Mouse (Mus musculus): ENCODE data around the gene Aldh3a1.
A peak's percentile ranks its signal among the peaks of the same experiment; 100 is the strongest.

Gene Aldh3a1

DNA sequence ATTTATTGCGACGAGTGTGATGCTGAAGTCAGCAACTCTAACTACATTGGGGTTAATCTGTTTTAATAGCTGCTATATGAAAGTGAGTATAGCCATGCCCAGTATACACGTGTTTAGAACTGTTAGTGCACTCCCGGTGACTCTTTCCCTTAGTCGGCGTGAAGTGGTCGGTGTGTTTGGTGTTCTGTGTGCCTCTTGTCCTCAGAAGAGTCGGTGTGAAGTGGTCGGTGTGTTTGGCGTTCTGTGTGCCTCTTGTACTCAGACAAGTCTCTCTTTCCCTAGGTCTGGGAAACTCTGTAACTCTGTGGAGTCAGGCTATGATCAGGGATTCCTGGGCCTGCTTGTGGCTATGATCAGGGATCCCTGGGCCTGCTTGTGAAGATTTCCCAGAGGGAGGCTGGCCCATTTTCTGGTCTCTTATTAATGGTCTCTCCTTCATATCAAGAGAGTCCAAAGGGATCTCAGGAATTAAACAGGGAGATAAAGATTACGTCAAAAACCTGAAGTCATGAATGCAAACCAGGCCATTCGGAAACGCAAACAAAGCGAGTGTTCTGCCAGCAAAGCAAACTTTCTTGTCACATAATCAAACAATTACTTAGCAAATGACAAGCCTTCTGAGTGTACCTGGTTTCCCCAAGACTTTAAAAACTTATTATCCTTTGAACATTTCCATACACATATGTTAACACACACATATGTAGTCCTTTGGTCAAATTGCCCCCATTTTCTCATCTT is 10.6 kb upstream of the Aldh3a1 start:
- no peak for DNase-seq (ENCODE audit: low spot score)

DNA sequence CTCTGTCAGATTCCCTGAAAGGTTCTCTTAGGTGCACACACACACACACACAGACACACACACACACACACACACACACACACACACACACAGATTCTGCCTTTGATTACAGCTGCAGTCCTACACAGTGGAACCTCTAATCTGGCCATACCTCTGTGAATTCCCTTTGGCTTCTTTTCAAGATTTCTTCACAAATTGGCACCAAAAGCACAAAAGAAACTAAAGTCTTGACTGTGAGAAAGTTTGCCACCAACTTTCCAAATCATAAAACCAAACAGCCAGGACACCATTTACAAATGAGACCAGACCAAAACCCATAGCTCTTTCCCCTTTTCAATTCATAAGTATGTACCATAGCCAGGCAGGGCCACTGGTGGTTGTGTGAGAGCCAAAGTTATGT is 9.4 kb upstream of the Aldh3a1 start:
- DNase-seq (ENCODE audit: low spot score): no peak

DNA sequence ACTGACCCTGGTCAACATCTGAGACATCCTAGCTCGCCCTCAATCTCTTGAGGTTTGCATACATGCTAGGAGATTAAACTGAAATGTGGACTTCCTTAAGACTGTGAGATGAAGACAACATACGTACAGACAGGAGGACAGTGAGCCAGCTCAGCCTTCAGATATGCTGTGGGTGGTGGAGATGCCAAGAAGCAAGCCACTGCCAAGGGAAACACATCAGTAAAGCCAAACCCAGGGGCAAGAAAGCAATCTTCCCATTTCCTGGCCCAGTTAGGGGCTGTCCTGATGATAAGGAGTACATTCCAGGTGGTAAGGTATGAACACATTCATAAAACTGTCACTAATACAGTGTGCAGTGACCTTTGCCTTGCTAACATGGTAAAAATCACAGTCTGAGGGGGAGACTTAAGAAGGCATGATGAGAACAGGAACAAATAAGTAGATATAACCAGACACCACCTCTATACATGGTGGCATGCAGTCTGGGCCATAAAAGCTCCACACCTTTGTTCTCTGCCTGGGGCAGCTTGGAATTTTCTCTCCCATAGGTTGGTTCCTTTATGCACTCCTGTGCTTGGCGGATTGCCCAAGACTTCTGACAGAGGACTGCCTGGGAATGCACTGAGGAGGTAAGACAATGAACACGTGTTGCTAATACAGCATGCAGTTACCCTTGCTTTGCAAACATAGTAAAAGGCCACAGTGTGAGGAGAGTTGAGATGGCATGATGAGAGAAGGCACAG is 7.5 kb upstream of the Aldh3a1 start:
- DNase-seq (ENCODE audit: low spot score): no peak

DNA sequence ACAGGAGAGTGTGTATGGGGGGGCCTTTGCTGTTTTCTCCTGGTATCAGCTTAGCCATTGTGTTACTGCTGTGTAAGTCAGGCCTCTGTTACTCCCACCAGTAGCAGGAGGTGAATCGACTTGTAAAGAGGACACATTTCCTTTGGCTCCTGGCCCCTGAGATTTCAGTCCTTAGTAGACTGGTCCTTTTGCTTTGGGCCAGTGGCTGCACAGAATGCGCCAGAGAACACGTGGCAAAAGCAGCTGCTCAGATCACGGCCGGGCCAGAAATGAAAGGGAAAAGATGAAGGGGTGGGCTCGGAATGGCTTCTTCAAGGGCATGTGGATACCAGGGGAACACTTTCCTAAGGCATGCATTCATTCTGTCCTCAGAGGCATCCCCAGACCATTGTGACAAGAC is 5.2 kb upstream of the Aldh3a1 start:
- DNase-seq (ENCODE audit: low spot score): no peak

DNA sequence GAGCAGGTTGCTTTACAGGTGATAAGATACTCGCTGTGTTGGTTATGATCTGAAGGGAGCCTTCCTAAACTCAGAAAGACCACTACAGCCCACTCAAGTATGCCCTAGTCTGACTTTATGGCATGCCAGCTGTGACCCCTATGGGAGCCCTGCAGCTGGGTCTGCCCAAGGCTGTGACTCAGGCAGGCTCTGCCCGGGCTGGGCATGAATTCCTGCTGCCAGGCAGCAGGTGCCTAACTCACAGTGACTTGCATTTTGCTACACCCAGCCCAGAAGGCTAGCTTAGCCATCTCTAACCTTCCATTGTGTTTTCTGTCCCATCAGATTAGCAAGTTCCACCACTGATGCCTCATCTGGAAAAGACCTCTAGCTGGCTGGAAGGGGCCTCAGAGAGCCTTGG is 4.5 kb upstream of the Aldh3a1 start:
- no peak for DNase-seq (ENCODE audit: low spot score)

DNA sequence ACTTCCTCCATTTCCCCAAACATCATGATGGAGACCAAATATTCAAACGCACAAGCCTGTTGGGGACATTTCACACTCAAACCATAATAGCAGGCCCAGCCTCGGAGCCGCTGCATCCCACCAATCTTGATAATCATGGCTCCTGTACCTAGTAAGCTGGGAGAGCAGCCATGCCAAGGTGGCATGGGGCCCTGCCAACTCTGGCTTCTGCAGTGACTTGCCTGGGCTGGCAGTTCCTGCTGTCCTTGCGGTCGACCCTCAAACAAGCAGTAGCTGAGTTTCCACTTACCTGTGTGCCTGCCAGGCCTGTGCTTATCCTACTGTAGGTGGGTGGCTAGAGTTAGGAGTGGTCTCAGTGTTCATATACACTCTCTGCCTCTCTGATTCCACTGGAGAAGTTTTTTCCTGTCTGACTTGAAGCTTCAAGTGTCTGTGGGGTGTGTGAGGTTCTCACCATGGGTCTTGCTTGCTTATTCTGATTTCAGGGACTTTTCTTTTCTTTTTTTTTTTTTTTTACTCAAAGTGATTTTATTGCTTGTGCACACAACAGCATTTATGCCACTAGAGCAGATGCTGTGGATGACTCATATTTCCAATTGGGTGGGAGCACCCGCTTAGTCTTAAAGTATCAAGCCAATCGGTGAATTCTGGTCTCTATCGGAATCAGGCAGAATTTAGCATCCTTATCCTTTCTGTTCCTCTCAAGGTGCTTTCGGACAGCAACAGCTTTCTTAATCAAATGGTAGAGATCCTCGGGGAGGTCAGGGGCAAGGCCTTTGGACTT is 2.0 kb upstream of the Aldh3a1 start:
- DNase-seq (ENCODE audit: low spot score): no peak

DNA sequence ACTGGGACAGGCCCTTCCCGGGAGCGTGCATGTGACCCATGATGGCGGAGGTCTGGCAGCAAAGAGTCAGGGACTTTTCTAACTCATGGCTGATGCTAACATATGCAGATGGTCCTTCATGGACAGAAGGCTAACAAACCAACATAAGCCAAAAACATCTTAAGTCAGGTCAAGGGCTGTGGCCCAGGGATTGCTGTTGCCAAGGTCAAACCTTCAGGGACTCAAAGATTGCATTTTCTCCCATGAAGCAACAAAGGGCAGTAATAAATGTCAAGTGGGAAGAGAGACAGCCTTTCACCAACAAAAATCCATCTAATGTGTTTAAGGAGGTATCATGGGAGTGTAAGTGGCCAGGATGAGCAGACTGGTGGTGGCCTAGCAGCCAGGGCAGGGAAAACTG is 1.2 kb upstream of the Aldh3a1 start:
- DNase-seq (ENCODE audit: low spot score): no peak

DNA sequence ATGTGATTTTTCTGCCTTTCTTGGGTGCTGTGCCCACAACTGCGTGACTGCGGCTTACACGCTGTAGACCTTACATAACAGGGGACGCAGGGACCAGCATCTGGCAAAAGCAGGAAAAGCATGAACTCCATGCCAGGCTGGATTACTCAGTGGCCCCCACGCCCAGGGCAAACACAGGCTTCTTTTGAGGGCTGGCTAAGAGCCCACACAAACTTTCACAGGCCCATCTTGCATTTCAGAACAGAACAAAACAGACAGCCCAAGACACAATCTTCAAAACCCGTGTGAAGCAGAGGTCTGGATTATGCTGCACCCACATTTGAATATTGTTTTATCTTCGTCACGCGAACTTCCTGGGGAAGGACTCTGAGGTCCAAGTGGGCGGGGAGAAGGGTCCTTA is 979 bp downstream of the Aldh3a1 start:
- no peak for DNase-seq (ENCODE audit: low spot score)

DNA sequence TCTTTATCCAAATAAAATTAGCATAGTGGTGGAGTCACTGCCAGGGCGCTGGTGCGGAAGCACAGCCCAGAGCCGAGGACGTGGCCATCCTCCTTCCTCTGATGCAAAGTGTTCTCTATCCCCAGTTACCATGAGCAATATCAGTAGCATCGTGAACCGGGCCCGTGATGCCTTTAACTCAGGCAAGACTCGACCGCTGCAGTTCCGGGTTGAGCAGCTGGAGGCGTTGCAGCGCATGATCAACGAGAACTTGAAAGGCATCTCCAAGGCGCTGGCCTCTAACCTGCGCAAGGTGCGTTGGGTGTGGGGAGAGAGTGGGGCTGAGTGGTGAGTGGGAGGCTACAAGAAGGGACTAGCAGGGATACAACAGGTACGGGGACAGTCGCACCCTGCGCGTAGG is 4.8 kb downstream of the Aldh3a1 start:
- DNase-seq (ENCODE audit: low spot score): peak; percentile 30

DNA sequence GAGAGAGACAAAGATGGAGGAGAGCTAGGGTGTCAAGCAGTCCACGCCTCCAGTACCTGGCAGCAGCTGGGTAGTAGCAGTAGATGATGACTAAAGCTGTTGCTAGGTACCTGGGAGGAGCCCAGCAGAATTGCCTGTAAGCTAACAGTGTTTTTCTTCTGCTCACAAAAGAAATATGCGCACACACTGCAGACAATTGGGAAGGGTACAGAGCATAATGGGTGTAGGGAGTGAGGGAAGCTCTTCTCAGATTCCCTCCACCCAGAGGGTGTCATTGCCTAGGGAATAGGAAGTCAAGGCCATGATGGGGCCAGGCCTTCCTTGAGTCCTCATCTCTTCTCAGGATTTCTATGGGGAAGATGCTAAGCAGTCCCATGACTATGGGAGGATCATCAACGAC is 8.6 kb downstream of the Aldh3a1 start:
- DNase-seq (ENCODE audit: low spot score): no peak

DNA sequence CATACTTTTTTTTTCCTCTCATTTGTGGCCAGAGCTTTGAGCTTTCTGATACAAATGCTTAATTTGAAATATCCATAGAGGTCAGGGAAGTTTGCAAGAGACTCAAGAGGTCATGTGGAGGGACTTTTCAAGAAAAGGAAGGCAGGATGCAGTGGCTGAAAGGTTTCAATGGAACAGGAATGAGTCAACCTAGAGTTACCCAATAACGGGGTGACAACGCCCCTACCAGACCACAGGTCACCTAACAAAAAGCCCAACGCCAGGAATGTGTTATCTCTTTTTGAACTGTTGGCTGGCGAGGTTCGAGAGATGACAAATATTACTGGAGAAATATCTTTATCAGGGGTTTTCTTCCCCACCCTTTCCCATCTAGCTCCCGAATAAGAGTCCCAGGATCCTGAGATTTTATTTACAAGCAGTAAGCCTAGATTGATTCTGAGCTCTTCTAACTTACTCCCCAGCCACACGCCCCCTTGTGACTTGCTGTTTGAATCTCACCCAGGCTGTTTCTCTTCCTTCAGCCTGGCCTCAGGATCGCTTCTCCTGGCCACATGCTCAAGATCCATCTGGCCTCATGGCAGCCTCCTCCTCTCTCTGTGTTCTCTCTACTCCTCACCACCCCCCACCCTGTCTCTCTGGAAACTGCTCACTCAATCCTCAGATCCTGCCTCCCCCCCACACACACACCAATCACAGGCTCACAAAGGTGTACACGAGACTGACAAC is 13.0 kb downstream of the Aldh3a1 start:
- DNase-seq (ENCODE audit: low spot score): no peak

DNA sequence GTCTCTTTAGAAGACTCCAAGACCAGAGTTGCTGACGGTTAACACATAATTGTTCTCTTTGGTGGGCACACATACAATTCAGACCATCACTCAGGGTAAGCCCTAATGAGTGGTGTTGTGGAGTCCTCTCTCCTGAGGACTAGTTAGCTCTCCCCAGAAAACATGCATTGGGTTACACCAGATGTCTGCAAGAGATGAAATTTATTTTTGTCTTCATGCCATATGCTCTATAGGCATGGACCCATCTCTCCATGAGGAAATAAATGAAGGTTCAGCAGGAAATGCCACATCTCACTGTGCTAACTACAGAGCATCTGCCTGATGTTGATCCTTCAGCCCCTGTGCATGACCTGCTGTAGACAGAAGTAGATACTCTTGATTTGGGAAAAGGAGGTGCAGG is 14.7 kb downstream of the Aldh3a1 start:
- DNase-seq (ENCODE audit: low spot score): no peak

DNA sequence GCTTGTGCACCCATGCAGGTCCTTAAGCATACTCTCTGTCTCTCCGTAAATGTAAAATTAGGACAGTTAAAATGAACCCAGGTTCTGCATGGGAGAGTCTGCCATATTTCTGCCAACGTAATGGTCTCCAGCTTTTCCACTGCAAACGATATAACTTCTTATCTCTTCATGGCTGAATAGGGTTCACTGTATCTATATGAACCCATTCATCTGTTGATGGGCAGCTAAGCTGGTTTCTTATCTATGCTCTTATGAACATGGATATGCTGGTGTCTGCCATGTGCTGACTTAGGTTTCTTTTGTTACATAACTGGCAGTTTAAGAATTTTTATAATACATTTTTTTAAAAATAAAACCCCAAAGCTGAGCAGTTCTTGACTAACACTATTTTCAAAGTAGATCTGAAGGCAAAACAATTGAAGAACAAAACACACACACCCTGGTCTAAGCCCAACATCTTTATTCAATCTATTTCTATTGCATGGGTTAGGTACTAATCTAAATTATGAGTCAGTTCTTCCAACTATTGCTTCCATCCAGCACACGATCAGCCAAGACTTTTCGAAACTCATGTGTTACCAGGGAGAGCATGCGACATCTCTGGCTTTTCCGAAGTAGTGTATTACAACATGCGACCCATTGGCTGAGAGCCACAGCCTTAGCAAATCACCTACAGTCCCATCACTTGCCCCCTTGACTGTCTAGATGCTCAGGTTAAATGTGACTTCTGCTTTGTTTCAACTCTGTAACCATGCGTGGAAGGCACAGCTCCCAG is 15.8 kb downstream of the Aldh3a1 start:
- DNase-seq (ENCODE audit: low spot score): no peak

DNA sequence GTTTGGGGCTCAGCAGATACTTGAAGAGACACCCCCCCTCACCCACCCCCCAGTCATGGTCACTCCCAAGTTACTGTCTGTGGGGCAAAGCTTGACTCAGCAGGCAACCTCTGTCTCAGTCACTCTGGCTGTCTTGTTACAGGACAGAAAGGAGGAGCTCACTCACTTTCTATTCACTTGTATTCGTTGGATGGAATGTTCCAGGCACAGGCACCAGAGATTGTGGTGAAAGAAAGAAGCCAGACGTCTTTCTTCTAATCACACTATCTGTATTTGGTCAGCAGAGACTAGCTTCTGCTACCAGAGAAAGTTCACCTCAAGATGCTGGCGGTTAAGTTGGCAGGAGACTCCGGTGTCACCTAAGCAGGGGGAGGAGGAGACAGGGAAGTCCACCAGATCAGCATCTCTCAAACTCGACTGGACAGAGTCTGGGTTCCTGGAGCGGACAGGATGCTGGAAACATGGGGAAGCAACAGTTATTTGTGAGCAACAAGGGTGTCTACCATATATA is 17.0 kb downstream of the Aldh3a1 start:
- no peak for DNase-seq (ENCODE audit: low spot score)

DNA sequence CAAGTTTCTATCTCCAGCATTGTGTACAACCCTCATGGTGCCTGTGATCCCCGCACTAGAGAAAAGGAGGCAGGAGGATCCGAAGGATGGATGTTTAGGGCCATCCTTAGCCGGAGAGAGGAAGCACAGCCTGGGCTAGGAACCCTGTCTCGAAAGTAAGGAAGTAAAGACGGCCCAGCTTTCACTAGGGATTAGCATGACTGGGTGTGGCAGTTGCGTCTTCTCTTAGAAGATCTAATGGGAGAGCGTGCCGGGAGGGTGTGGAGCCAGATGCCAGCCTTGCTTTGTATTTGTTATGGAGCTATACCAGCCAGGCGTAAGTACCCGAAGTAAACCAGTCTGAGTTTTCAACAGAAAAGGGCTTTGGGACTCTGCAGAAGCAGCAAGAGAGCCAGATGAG is 17.6 kb downstream of the Aldh3a1 start:
- DNase-seq (ENCODE audit: low spot score): no peak

DNA sequence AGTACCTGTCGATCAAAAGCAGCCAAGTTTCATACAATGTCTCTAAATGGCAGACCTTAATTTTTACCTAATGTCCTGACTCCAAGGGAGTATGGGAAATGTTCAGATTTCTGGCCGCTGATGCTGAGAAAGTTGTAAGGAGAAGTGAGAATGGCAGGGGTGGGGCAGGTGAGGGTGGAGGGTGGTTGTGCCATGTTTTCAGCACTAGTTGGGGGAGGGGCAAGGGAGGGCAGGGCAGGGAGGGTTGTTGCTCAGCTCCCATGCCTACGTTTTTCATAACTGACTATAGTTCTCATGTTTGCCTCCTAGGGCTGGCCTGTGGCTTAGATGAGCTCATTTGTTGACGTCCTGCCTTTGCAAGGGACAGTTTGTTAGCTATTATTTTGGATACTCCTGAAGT is 18.2 kb downstream of the Aldh3a1 start:
- no peak for DNase-seq (ENCODE audit: low spot score)

DNA sequence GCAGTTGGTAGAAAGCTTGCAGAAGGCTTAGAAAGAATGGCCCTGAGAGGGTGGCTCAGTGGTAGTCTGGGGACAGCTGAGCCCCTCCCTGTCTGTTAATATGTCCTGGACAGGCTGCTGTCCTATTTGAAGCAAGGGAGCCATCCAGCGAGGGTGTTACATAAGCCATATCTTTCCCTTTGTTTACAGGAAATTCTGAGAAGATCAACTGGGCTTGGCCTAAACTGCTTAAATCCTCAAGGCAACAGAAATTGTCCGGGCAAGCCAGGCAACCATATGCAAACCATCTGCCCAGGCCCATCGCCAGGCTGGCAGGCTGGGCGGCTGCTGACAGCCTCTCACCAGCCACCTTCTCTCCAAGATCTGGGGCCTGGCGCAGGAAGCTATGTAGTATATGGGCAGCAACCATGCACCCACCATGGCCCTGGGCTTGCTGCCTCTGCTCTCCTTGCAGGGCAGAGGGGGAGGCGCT is 18.6 kb downstream of the Aldh3a1 start:
- DNase-seq (ENCODE audit: low spot score): no peak

DNA sequence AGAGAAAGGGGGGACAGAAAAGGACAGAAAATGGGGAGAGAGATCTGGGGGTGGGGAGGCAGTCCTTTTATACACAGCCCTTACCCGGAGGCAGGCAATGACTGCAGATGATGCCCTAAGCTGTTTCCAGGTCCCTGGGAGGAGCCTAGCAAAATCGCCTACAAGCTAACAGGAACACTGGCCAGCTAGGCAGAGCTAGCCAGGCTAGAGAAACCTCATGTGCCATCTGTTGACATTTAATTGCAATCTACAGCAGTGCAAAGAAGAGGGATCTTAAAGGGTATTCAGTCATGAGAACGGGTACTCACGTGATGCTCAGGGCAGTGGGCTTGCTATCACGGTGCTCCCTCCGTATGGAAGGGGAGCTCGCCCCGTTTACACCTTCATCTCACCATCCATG is 20.5 kb downstream of the Aldh3a1 start:
- DNase-seq (ENCODE audit: low spot score): no peak

DNA sequence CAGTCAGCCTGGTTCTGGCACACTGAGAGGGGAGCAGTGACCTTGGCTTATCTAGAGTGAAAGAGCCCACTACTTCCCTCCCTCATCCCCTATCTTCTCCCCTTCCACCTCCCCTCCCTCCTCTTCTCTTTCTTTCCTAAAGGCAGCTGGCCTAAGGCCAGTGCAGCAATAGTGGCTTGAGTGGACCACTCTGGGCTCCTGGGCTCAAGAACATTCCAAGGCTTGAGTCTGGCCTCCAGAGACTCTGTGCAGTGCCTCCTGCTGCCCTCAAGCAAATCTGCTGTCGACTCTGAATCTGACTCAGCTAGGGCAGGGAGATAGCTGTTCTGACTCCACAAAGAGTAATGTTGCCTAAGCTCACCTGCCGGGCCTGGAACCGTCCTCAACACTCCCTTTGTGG is 21.1 kb downstream of the Aldh3a1 start:
- DNase-seq (ENCODE audit: low spot score): no peak

DNA sequence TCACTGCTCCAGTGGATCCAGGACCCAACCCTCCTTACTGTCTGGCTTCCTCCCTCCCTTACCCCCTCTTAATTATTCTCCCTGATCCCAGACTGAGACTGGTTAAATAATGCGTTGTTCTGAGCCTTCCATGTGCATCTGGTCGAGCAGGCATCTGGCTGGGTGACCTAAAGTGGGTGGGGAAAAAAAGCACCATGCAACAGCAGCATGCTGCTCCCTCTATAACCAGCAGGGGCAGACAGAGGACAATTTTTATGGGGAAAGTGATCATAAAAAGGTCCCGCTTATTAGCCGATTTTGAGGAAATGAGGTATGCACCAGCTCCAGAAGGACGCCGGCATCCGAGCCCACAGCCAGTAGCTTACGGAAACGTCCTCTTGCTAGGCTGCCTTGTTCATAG is 24.0 kb downstream of the Aldh3a1 start:
- DNase-seq (ENCODE audit: low spot score): peak; percentile 76

DNA sequence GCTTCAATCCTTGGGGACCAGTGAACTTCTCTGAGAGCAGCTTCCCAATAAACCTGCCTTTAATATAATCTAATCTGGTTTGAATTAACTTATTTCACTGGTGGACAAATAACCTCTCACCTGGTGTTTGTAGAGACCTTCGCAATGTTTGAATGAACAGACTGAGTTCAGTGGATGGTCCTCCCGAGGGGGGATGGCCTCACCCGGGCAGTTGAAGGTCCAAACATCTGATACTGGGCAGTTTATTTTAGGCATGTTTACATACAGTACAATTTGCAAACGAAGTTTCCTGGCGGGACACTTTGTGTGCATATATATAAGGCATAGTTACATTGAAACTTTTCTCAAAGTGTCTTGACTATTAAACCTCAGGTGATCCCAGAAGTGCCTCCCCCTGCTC is 26.8 kb downstream of the Aldh3a1 start:
- no peak for DNase-seq (ENCODE audit: low spot score)
